Mouse (Mus musculus) neural tube, embryonic 13.5 days (tissue): ENCODE measurements around the gene Tril. TPM values are rescaled to one million over a fixed set of nuclear protein-coding genes. Genes with fewer than 3 reads are reported as not detected.

Experiments used
- ATAC-seq: fragments of 200-750 bp; cut with Nextera tagmentation; 2 replicates; pipeline ENCODE4 v1.8.0; 2017; ENCODE audit warnings: low read depth, mild to moderate bottlenecking, moderate TSS enrichment, moderate library complexity
- H3K27ac ChIP-seq: fragments of 300-500 bp; sonication (generic); replicated peaks from 2 replicates; pipeline ENCODE4 v1.5.1; 2015; ENCODE audit warnings: moderate library complexity, mild to moderate bottlenecking, inconsistent platforms
- H3K27me3 ChIP-seq: fragments of 300-500 bp; sonication (generic); 2 replicates; pipeline ENCODE4 v1.6.1; 2015; ENCODE audit warnings: mild to moderate bottlenecking, inconsistent platforms
- H3K36me3 ChIP-seq: fragments of 300-500 bp; sonication (generic); 2 replicates; pipeline ENCODE4 v1.6.1; 2015; ENCODE audit warnings: mild to moderate bottlenecking, inconsistent platforms
- H3K4me1 ChIP-seq: fragments of 300-500 bp; sonication (generic); replicated peaks from 2 replicates; pipeline ENCODE4 v1.6.1; 2015; ENCODE audit warnings: inconsistent platforms
- H3K4me2 ChIP-seq: fragments of 300-500 bp; sonication (generic); 2 replicates; pipeline ENCODE4 v1.6.1; 2015; ENCODE audit warnings: inconsistent platforms, mild to moderate bottlenecking, moderate library complexity
- H3K4me3 ChIP-seq: fragments of 300-500 bp; sonication (generic); 2 replicates; pipeline ENCODE4 v1.5.1; 2015; ENCODE audit warnings: mild to moderate bottlenecking, inconsistent platforms
- H3K9ac ChIP-seq: fragments of 300-500 bp; sonication (generic); 2 replicates; pipeline ENCODE4 v1.6.1; 2015; ENCODE audit warnings: moderate library complexity, mild to moderate bottlenecking, inconsistent platforms
- H3K9me3 ChIP-seq: fragments of 300-500 bp; sonication (generic); 2 replicates; pipeline ENCODE4 v1.6.1; 2016; ENCODE audit warnings: inconsistent platforms
- WGBS: fragments of 180-500 bp; shearing (Covaris S2); methylation state at CpG from one replicate; pipeline ENCODE4 v1.1.7; 2015; 5-methylcytosine and 5-hydroxymethylcytosine counted together
- polyA plus RNA-seq: library from polyadenylated mRNA; unstranded; fragments of >200 nt; fragmentation: Nextera tagmentation; extraction: Ambion mirVana; gene quantifications from 2 replicates; pipeline ENCODE4 v1.2.1, GENCODE M21; 2015

Tril gene
- polyA plus RNA-seq, 1 experiment from 2014 or later = 13.6 TPM

DNA sequence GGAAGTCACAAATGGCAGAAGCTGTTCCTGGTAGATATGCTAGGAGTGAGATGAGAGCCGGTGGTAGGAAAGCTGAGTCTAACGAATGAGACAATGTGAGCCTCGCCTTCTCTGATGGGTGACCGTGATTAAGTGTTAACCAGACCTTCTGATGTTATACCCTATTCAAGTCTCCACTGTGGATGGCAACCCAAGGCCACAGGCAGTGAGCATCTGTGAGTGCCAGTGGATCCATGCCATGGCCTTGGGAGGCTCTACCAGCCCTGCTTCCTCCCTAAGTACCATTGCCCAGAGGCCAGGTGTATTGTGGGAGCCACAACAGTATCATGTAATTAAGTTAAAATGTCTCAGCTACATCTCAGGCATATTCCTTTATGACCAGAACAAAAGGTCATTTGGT is 17.1 kb downstream of the Tril start:
- H3K27ac ChIP-seq = no peak overlapping the region
- no peak overlapping the region for H3K4me2 ChIP-seq
- no peak overlapping the region for H3K9ac ChIP-seq
- 95% methylated on average over 4 of the region's 4 CpGs for WGBS
- peaks cover 18% of the 10 kb centered on the region for H3K4me1 ChIP-seq
- no peak overlapping the region for H3K4me3 ChIP-seq
- H3K36me3 ChIP-seq = no peaks in the 10 kb centered on the region
- no peak for ATAC-seq
- H3K27me3 ChIP-seq = no peaks in the 10 kb centered on the region
- no peaks in the 10 kb centered on the region for H3K9me3 ChIP-seq

GRCm38 (mm10) chr6:53801893-53802286 is 18.7 kb downstream of the Tril start:
- no peak for ATAC-seq

DNA sequence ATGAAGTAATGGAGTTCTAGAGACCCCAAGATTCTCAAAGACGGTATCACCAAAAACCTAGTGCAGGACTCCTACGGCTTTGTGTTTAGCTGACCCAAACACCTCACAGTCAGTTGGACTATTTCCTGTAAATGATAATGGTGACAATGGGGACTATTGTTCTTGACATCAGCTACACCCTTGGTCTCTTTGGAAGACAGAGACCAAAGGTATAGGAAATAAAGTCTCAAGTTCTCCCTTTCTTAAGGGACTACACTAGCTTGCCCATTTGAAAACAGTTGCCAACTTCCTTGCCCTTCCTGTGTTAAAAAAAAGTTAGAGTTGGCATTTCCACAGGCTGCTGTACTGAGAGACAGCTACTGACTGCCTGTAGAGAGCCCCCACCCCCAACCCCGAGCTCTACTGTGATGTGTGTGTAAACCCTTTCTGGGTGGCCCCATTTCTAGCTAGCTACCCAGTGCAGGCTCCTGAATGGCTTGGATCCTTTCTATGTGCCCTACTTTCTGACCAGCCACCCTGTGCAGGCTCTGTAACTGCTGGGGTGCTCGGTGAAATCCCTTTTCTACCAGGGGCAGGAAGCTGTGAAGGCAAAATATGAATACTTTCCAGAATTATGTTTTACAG is 19.2 kb downstream of the Tril start:
- Histone ChIP-seq H3K4me2 (no peak overlapping the region), H3K27me3 (no peaks in the 10 kb centered on the region), H3K9ac (no peak overlapping the region), H3K9me3 (no peaks in the 10 kb centered on the region), H3K36me3 (no peaks in the 10 kb centered on the region), H3K4me1 (peaks cover 9% of the 10 kb centered on the region), H3K27ac (no peak overlapping the region), H3K4me3 (no peak overlapping the region)
- no peak for ATAC-seq
- 62% methylated on average over 4 of the region's 4 CpGs for WGBS

More at GRCm38 (mm10) chr6:53801893-53802286, 18.7 kb downstream of the Tril start:
- no peak overlapping the region for H3K4me3 ChIP-seq
- H3K36me3 ChIP-seq = no peaks in the 10 kb centered on the region
- H3K27me3 ChIP-seq = no peaks in the 10 kb centered on the region
- H3K4me2 ChIP-seq = no peak overlapping the region
- H3K9ac ChIP-seq = no peak overlapping the region
- H3K4me1 ChIP-seq = peaks cover 14% of the 10 kb centered on the region
- no peaks in the 10 kb centered on the region for H3K9me3 ChIP-seq
- WGBS = 61% methylated on average over 5 of the region's 5 CpGs
- H3K27ac ChIP-seq = no peak overlapping the region

DNA sequence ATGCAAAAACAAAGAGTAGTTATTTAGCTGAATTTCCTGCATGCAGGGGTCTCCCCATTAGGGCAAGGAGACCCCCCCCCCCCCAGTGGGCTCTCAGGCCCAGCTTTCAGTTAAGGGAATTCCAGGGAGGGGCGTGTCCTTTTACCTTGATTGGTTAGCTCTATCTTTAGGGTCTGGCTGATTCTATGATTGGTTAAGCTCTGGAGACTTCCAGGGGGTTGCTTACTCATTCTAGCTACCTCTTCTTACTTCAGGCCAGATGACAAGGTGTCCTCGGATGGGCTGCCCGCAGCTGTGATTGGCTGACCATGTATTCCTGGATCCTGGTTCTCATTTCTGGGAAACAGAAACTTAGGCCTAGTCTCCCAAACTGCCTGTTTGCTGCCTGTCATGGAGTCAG is 21.8 kb downstream of the Tril start:
- Histone ChIP-seq H3K9ac (no peak overlapping the region), H3K27me3 (peaks cover 14% of the 10 kb centered on the region; the same call in 1 of the 2 replicates), H3K4me3 (no peak overlapping the region), H3K36me3 (no peaks in the 10 kb centered on the region), H3K9me3 (no peaks in the 10 kb centered on the region), H3K27ac (no peak overlapping the region), H3K4me2 (no peak overlapping the region), H3K4me1 (peaks cover 15% of the 10 kb centered on the region)
- 93% methylated on average over 3 of the region's 3 CpGs for WGBS
- ATAC-seq = no peak

DNA sequence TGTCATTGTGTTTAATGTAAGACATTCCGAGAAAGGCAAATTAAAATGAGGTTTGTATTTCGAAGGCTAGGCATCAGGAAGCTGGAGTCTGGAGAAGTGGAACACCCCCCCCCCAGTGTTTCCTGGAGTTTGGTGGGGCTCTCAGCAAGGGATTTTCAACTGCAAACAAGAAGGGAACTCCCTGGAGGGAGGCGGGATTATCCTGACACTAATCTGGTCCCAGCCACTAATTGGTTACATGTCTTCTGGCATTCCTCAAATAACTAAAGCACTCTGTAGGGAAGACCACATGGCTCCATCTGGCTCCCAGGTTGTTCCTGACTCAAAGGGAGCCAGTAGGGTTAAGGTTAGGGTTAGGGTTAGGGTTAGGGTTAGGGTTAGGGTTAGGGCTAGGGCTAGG is 23.8 kb downstream of the Tril start:
- Histone ChIP-seq H3K9ac (no peak overlapping the region), H3K27ac (no peak overlapping the region), H3K36me3 (no peaks in the 10 kb centered on the region), H3K4me2 (no peak overlapping the region), H3K27me3 (peaks cover 20% of the 10 kb centered on the region), H3K9me3 (no peaks in the 10 kb centered on the region), H3K4me3 (no peak overlapping the region), H3K4me1 (peaks cover 15% of the 10 kb centered on the region)
- no peak for ATAC-seq
- WGBS = 85% methylated on average over 3 of the region's 3 CpGs

DNA sequence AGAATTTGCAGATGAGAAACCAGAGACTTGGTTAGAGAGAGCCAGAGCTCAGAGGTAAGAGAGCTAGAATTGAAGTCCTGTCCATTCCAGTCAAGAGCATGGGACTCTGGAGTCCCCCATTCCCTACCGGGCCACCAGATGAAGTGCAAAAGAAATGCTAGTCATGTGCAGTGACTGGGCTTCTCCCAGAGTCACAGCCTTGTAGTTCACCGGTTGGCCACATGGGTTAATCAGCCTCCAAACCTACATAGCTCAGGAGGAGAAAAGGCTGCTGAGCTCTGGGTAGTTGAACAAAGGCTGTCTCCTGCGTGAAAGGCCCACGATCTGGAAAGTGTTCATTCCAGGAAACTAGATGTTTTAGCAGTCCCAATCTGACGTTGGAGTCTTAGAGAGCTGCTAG is 24.8 kb downstream of the Tril start:
- H3K9me3 ChIP-seq = no peaks in the 10 kb centered on the region
- peaks cover 20% of the 10 kb centered on the region for H3K27me3 ChIP-seq
- 17% methylated on average over 5 of the region's 5 CpGs for WGBS
- ATAC-seq = peak; percentile 64
- H3K36me3 ChIP-seq = no peaks in the 10 kb centered on the region
- no peak overlapping the region for H3K4me2 ChIP-seq
- peaks cover 11% of the 10 kb centered on the region for H3K4me1 ChIP-seq
- H3K9ac ChIP-seq = no peak overlapping the region
- no peak overlapping the region for H3K4me3 ChIP-seq
- no peak overlapping the region for H3K27ac ChIP-seq

DNA sequence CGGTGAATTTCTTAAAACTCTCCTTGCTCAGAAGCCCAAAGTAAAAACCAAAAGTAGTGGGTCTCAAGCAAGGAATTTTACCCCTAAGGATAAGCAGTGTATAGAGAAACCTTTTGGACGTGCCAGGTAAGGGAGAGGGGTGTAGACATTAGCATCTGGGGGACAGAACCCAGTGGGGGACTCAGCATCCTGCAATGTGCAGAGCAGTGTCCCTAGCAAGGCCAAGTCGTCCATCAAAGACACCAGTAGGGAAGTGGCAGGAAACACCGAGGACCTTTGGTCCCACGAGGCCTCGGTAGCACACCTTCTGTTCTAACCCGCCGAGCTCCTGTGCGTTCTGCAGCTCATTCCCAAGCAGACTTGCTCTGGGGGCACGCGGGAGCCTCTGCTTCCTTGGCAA is 25.6 kb downstream of the Tril start:
- no peak overlapping the region for H3K9ac ChIP-seq
- ATAC-seq = peak; percentile 60; the same call in 1 of the 2 replicates
- no peaks in the 10 kb centered on the region for H3K36me3 ChIP-seq
- H3K9me3 ChIP-seq = no peaks in the 10 kb centered on the region
- H3K27ac ChIP-seq = no peak overlapping the region
- peaks cover 11% of the 10 kb centered on the region for H3K4me1 ChIP-seq
- peak overlapping the region; percentile 37 for H3K4me2 ChIP-seq
- 43% methylated on average over 11 of the region's 11 CpGs for WGBS
- H3K27me3 ChIP-seq = peaks cover 20% of the 10 kb centered on the region
- no peak overlapping the region for H3K4me3 ChIP-seq

DNA sequence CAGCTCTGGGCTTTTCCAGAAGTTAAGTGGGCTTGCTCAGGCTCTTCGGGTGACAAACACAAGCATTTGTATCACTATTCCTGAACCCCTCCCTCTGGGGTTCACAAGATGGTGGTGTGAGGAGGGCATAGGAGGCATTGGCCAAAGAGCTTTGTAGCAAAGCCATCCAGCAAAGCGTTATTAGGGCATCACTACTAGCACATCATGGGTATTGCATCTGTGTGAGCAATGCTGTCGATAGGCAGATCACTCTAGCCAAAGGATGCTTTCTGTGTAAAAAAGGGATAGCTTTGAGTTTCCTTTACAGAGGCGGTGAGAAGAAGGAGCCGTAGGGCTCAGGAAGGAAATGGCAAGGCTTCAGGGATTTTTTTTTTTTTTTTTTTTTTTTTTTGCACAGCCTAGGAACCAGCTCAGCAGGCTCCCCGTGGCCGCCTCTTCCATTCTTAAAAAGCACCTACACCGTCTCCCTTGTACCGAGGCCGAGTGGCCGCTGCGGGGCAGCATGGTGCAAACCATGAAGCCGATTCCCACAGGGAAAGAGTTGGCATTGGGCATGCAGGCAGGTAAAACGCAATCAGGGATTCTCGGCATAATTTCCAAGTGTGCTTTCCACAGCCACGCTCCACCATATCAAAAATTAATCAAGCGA is 26.2 kb downstream of the Tril start:
- Histone ChIP-seq H3K4me2 (peak overlapping the region; percentile 37), H3K36me3 (no peaks in the 10 kb centered on the region), H3K27ac (no peak overlapping the region), H3K9me3 (no peaks in the 10 kb centered on the region), H3K27me3 (peaks cover 20% of the 10 kb centered on the region), H3K4me1 (peaks cover 11% of the 10 kb centered on the region), H3K4me3 (no peak overlapping the region), H3K9ac (no peak overlapping the region)
- peak; percentile 77 for ATAC-seq
- WGBS = 12% methylated on average over 17 of the region's 17 CpGs

GRCm38 (mm10) chr6:53782880-53783539 is 37.6 kb downstream of the Tril start:
- no peak for ATAC-seq
- Histone ChIP-seq H3K4me3 (no peak overlapping the region), H3K4me2 (no peak overlapping the region), H3K4me1 (no peaks in the 10 kb centered on the region), H3K27ac (no peak overlapping the region), H3K27me3 (peaks cover 10% of the 10 kb centered on the region; the same call in 1 of the 2 replicates), H3K9ac (no peak overlapping the region), H3K9me3 (no peaks in the 10 kb centered on the region), H3K36me3 (no peaks in the 10 kb centered on the region)
- 47% methylated on average over 16 of the region's 16 CpGs for WGBS

GRCm38 (mm10) chr6:53782273-53782672 is 38.4 kb downstream of the Tril start:
- Histone ChIP-seq H3K9ac (no peak overlapping the region), H3K27ac (no peak overlapping the region), H3K27me3 (peaks cover 10% of the 10 kb centered on the region; the same call in 1 of the 2 replicates), H3K9me3 (no peaks in the 10 kb centered on the region), H3K4me1 (no peaks in the 10 kb centered on the region), H3K4me3 (no peak overlapping the region), H3K4me2 (no peak overlapping the region), H3K36me3 (no peaks in the 10 kb centered on the region)
- ATAC-seq = no peak
- 84% methylated on average over 5 of the region's 5 CpGs for WGBS

- Histone ChIP-seq H3K27ac (no peak overlapping the region), H3K9me3 (no peaks in the 10 kb centered on the region), H3K36me3 (no peaks in the 10 kb centered on the region), H3K4me1 (no peaks in the 10 kb centered on the region), H3K4me3 (no peak overlapping the region), H3K9ac (no peak overlapping the region), H3K27me3 (peaks cover 10% of the 10 kb centered on the region; the same call in 1 of the 2 replicates), H3K4me2 (no peak overlapping the region)
- ATAC-seq = no peak
- 15% methylated on average over 4 of the region's 4 CpGs for WGBS
These were observed 39.5 kb downstream of the Tril start for GRCm38 (mm10) chr6:53781171-53781570.

DNA sequence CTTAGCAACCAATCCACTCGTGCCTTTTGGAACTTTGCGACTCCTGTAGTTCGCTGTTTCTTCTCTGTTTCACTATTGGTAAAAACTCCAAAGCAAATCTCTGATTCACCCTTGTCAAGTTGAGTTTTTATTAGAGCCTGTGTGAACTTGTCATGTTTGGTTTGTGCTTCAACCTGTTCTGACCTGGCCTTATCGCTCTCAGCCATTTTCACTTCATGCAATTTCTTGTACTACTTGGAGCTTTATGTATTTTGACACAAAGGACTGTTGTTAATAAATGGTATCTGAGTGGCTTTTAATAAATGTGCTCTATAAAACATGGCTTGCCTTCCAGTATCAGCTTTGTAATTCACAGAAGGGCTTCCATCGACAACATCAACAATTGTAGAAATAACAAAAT is 40.6 kb downstream of the Tril start:
- Histone ChIP-seq H3K4me1 (no peaks in the 10 kb centered on the region), H3K27ac (no peak overlapping the region), H3K4me3 (no peak overlapping the region), H3K27me3 (peaks cover 10% of the 10 kb centered on the region; the same call in 1 of the 2 replicates), H3K9ac (no peak overlapping the region), H3K4me2 (no peak overlapping the region), H3K9me3 (no peaks in the 10 kb centered on the region), H3K36me3 (no peaks in the 10 kb centered on the region)
- 82% methylated on average over 5 of the region's 5 CpGs for WGBS
- no peak for ATAC-seq
